Mouse (Mus musculus): ENCODE results near the gene Nelfe. TPM values are rescaled to one million over a fixed set of nuclear protein-coding genes. Genes with fewer than 3 reads are reported as not detected.
"Not testable (repeated sequence)": the region's sequence is repeated elsewhere in the genome, so short reads cannot be mapped to it uniquely, and the experiment has no call there.

The Nelfe gene
- total RNA-seq (2021) (10 to 100 TPM; 14.9 to 15.8 TPM), polyA plus RNA-seq (2012; rRNA removed) (12.3 and 15.5 TPM in 2 replicates)
- long read RNA-seq, partial matches to known transcripts, result 4 of 13 reads
- long read RNA-seq, other reads (novel, unspliced or antisense), result 0 of 13 reads

DNA sequence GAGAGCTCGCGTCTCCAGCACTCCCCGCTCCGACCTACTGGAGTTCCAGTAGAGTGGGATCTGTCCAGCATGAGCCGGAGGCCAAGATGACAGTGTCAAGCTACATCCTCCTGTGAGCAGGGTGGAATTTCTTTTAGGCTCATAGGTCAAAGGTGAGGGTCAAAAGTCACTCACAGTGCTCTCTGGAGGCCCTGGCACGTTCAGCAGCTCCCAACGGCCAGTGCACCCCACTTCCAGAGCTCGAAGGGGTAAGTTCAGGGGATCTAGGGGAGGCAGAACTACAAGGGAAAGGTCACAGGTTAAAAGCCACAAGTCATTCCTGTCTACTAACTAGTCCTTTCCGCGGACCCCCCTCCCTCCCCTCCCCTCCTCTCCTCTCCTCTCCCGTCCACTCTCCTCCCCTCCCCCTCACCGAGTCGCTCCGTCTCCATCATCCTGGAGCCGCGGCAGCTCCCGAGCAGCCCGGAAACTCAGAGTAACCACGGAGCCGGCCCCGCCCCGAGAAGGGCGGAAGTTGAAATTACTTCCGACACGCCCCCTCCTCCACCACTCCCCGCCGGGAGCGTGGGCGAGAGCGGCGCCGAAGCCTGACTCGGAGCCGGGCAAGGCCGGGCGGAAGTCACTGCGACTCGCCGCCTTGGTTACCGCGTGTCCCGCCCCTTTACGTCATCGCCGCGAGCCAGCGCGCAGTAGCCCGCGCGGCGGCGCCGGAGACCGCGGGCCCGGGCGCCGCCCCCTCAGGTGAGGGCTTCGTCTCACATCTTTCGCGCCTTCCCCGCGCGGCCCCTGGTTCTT, at the start of gene Nelfe, which contains the start of gene Skiv2l:
TSS of gene Nelfe (plus strand) at position 670 of the 795 bp plus-strand sequence.
TSS of gene Skiv2l (minus strand) at position 489 of the 795 bp plus-strand sequence.
- H3K27me3 ChIP-seq (ENCODE audit: control insufficient read depth, insufficient read depth, low read length), result no peaks in the 10 kb centered on the region
- intact Hi-C loops (cut with DNase I), result loop anchor here (1.0 to 10.0 kb wide), 3 partner anchors 13 to 385 kb away; partner anchors contain the start of genes Atp6v1g2, Dxo and Nfkbil1
- H3K79me2 ChIP-seq (replicated peaks; ENCODE audit: control insufficient read depth, insufficient read depth, low read length), result no peaks in the 10 kb centered on the region
- H3K4me3 ChIP-seq, result peak within 1 kb of the TSS; percentile 100
- H3K4me1 ChIP-seq (ENCODE audit: control insufficient read depth, insufficient read depth, low read length), result peaks cover 3% of the 10 kb centered on the region
- peak within 1 kb of the TSS; percentile 74 for H3K27ac ChIP-seq
- peak; percentile 98 to 99 for DNase-seq
- 1% methylated on average over 65 of the region's 65 CpGs for WGBS
- TF ChIP-seq CTCF (IDR thresholded peaks at IDR 0.05), result peak; percentile 53
- TF ChIP-seq POLR2A (IDR thresholded peaks at IDR 0.05; ENCODE audit: insufficient read depth, low read depth, low read length), result peak; percentile 12; the same call in 1 of the 2 replicates
- no peak for TF ChIP-seq EP300 (IDR thresholded peaks at IDR 0.05; ENCODE audit: insufficient read depth, low read depth, low read length)
- H3K36me3 ChIP-seq (ENCODE audit: control insufficient read depth, insufficient read depth, low read length), result no peaks in the 10 kb centered on the region
- peak within 1 kb of the TSS; percentile 81 for H3K9ac ChIP-seq (ENCODE audit: low read depth, low read length)

DNA sequence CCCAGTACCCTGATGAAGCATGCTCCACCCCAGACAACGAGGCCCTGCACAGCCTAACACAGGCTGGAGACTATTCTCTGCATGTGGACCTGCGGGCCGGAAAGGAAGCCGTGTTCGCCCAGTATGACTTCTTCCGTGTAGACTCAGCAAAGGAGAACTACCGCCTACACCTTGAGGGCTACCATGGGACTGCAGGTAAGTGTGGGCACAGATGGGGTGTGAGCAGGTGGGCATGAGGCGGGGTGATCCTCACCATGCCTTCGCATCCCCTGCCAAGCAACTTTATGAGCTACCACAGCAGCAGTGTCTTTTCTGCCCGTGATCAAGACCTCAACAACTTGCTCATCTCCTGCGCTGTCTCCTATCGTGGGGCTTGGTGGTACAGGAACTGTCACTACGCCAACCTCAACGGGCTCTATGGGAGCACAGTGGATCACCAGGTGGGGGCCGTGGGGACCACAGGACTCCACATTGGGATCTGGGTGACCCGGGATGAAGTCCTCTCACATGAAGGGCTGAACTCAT, 49.3 kb upstream of the Nelfe start:
- 86% methylated on average over 16 of the region's 16 CpGs for WGBS
- not testable (repeated sequence) for H3K36me3 ChIP-seq (ENCODE audit: control insufficient read depth, insufficient read depth, low read length); H3K79me2 ChIP-seq (replicated peaks; ENCODE audit: control insufficient read depth, insufficient read depth, low read length); H3K27ac ChIP-seq; H3K4me3 ChIP-seq; H3K9ac ChIP-seq (ENCODE audit: low read depth, low read length); H3K4me1 ChIP-seq (ENCODE audit: control insufficient read depth, insufficient read depth, low read length); H3K27me3 ChIP-seq (ENCODE audit: control insufficient read depth, insufficient read depth, low read length); DNase-seq
- intact Hi-C loops (cut with DNase I), result loop anchor here (5.0 kb wide), 1 partner anchor 79 kb away; no protein-coding TSS in a partner anchor

DNA sequence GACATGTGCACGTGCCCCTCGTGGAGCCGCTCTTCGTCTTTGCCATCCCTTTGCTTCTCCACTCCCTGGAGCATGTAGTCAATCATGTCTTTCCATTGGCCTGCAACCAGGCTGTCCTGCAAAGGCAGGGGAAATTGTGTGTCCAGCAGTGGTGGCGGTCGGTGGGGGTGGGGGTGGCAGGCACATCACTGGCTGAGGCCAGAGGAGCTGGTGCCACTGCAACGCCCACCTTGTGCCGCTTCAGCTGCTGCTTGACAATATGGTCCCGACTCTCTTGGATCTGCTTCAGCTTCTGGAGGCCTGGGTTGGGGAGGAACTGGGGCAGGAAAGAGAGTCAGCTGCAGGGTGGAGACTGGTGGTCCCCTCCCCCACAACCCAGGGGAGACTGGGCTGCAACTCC, 47.4 kb upstream of the Nelfe start:
- 86% methylated on average over 9 of the region's 9 CpGs for WGBS
- H3K9ac ChIP-seq (ENCODE audit: low read depth, low read length); H3K27ac ChIP-seq; H3K4me3 ChIP-seq; H3K4me1 ChIP-seq (ENCODE audit: control insufficient read depth, insufficient read depth, low read length); H3K79me2 ChIP-seq (replicated peaks; ENCODE audit: control insufficient read depth, insufficient read depth, low read length); H3K36me3 ChIP-seq (ENCODE audit: control insufficient read depth, insufficient read depth, low read length); DNase-seq; H3K27me3 ChIP-seq (ENCODE audit: control insufficient read depth, insufficient read depth, low read length): not testable (repeated sequence)
- intact Hi-C loops (cut with DNase I), result loop anchor here (5.0 kb wide), 1 partner anchor 80 kb away; no protein-coding TSS in a partner anchor

DNA sequence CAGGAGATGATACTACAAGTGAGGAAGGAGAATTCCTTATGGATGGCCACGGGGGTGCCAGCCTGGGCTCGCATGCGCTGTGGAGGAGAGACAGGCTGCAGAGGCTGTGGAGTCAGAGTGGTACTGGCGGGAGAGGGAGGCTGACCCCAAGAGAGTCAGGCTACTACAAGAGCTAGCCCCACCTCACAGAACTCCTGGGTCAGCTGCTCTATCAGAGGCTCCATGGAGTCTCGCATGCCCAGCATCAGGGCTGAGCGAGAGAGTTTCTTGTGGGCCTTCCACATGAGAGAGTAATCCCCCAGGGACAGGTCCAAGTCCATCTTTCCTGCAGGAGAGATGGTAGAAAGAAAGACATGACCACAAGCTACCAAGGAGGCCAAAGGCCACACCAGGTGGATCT, 46.8 kb upstream of the Nelfe start:
- not testable (repeated sequence) for H3K27me3 ChIP-seq (ENCODE audit: control insufficient read depth, insufficient read depth, low read length); H3K4me3 ChIP-seq; H3K4me1 ChIP-seq (ENCODE audit: control insufficient read depth, insufficient read depth, low read length); DNase-seq; H3K27ac ChIP-seq; H3K79me2 ChIP-seq (replicated peaks; ENCODE audit: control insufficient read depth, insufficient read depth, low read length); H3K36me3 ChIP-seq (ENCODE audit: control insufficient read depth, insufficient read depth, low read length); H3K9ac ChIP-seq (ENCODE audit: low read depth, low read length)
- WGBS, result 86% methylated on average over 6 of the region's 6 CpGs
- intact Hi-C loops (cut with DNase I), result loop anchor here (5.0 kb wide), 1 partner anchor 81 kb away; no protein-coding TSS in a partner anchor

DNA sequence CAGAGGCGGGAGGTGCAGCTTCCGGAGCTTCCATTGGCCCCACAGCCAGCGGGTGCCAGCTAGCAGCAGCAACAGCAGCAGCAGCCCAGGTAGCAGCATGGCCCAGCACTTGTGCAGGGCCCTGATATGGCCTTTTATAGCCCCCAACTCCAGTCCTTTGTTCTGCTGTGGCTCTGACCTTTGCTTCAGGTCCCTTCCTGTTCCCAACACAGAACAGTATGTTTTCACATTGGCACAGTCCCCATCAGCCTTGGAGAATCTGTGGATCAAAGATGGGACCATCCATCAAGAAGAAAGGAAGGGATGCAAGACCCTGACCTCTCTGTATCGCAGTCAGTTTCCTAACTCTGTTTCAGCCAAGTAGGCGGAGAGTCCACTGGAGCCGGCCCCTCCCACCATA, 45.9 kb upstream of the Nelfe start, which contains the start of gene Cyp21a1:
TSS of gene Cyp21a1 (minus strand) at position 261 of the 400 bp plus-strand sequence.
- intact Hi-C loops (cut with DNase I), result loop anchor here (5.0 kb wide), 1 partner anchor 82 kb away; no protein-coding TSS in a partner anchor
- not testable (repeated sequence) for H3K27me3 ChIP-seq (ENCODE audit: control insufficient read depth, insufficient read depth, low read length); H3K79me2 ChIP-seq (replicated peaks; ENCODE audit: control insufficient read depth, insufficient read depth, low read length); H3K9ac ChIP-seq (ENCODE audit: low read depth, low read length); H3K27ac ChIP-seq; H3K36me3 ChIP-seq (ENCODE audit: control insufficient read depth, insufficient read depth, low read length); H3K4me1 ChIP-seq (ENCODE audit: control insufficient read depth, insufficient read depth, low read length); H3K4me3 ChIP-seq; DNase-seq
- 75% methylated on average over 5 of the region's 6 CpGs for WGBS

DNA sequence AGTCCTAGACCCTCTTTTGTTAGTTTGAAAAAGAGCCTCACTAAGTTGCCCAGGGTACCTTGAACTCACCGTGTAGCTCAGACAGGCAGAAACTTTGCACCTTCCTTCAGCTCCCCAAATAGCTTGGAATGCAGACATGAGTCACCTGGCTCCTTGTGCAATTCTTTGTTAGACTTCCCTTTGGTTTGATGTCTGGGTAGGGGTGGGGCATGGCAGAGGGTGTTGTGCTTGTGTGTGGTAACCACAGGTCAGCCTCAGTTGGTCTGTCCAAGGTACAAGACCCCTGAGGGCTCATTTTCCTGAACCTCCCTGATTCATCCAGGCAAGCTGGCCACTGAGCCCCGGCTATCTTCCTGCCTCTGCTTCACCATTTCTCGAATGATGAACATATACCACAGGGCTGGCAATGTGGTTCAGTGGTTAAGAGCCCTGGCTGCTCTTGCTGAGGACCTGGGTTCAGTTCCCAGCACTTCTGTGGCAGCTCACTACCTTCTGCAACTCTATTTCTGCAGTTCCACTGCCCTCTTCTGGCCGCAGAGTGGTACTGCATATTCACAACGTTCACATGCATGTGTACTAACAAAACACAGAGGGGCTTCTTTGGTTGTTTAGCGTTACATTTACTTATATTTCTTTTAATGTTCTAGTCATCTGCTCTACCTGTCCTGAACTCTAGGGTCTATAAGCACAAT, 45.2 kb upstream of the Nelfe start:
- WGBS, result 67% methylated on average over 6 of the region's 6 CpGs
- no peak for DNase-seq
- intact Hi-C loops (cut with DNase I), result loop anchor here (5.0 kb wide), 1 partner anchor 83 kb away; no protein-coding TSS in a partner anchor
- no peaks in the 10 kb centered on the region for H3K4me1 ChIP-seq (ENCODE audit: control insufficient read depth, insufficient read depth, low read length)
- no peak overlapping the region for H3K9ac ChIP-seq (ENCODE audit: low read depth, low read length)
- no peak overlapping the region for H3K27ac ChIP-seq
- H3K36me3 ChIP-seq (ENCODE audit: control insufficient read depth, insufficient read depth, low read length), result no peaks in the 10 kb centered on the region
- H3K27me3 ChIP-seq (ENCODE audit: control insufficient read depth, insufficient read depth, low read length), result no peaks in the 10 kb centered on the region
- TF ChIP-seq CTCF (IDR thresholded peaks at IDR 0.05) (peak; percentile 58), EP300 (IDR thresholded peaks at IDR 0.05; ENCODE audit: insufficient read depth, low read depth, low read length) (no peak)
- no peak overlapping the region for H3K4me3 ChIP-seq
- no peaks in the 10 kb centered on the region for H3K79me2 ChIP-seq (replicated peaks; ENCODE audit: control insufficient read depth, insufficient read depth, low read length)
